Mouse (Mus musculus): ENCODE data around the gene Slc44a3. TPM values are rescaled to one million over a fixed set of nuclear protein-coding genes. Genes with fewer than 3 reads are reported as not detected.

The Slc44a3 gene
- total RNA-seq, 2 experiments from 2014 or later: 0.10 to 0.24 TPM

Other genes with a start within 250 kb of the Slc44a3 start
- gene Tmem56, start 249.3 kb downstream of the Slc44a3 start, total RNA-seq (2021): 1 to 10 TPM in 1 of 2 experiments, under 1 TPM in 1; 1.00 to 1.4 TPM
- 10 to 100 TPM; 14.4 to 15.1 TPM for gene Alg14, start 240.6 kb downstream of the Slc44a3 start, total RNA-seq (2021)
- 10 to 100 TPM; 68.1 to 74.9 TPM for gene Cnn3, start 105.9 kb downstream of the Slc44a3 start, total RNA-seq (2021)
- not detected for gene 4930432M17Rik, start 138.4 kb upstream of the Slc44a3 start, total RNA-seq (2021)
- gene F3, start 191.1 kb upstream of the Slc44a3 start, total RNA-seq (2021): 10 to 100 TPM; 16.8 to 19.5 TPM

Measured in heart, postnatal 14 days (tissue).